Mouse (Mus musculus) liver, adult 2 months (tissue): Measurements from ENCODE around the gene Mybpc2.

Experiments
- CTCF ChIP-seq: fragments of 200-500 bp; IDR thresholded peaks from 2 replicates; pipeline ENCODE4 v1.5.1; 2011; ENCODE audit warnings: low read depth, low read length, control low read depth
- POLR2A ChIP-seq: fragments of 200-500 bp; IDR thresholded peaks from 2 replicates; pipeline ENCODE4 v1.6.1; 2011; ENCODE audit warnings: low read length, control low read depth; ENCODE audit not compliant: insufficient read depth; ENCODE audit errors: extremely low read depth

DNA sequence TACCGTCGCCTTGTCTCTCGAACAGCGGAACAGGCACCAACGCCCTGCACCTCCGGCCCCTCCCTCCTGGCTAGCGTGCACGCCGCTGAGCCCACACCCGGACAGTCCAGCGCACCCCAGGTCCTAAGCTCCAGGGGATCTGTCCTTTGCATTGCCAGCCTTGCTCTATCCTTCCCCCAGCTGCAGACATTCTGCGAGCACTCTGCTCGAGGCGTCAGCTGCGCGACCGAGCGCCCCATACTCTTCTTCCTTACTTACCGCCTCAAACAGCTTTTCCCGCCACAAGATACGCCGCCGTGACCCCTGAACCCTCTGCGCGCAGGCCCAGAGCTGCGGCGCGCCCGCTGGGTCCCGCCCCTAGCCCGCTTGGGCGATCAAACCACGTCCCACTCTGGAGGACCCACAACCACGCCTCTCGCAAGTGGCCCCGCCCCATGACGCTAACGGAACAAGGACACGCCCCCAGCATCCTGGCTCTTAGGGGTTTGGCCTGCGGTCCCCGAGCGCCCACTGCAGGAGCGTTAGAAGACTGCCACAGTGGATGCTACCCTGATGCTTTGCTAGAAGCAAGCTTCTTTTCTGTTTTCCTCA lies 24.1 kb upstream of the Mybpc2 start, which contains the start of gene Pold1:
- TF ChIP-seq CTCF (peak; percentile 92), POLR2A (no peak)
